ENCODE assay signal across 8 mouse cellular contexts in genomic region chr3:79161834-79162401, GRCm38 (mm10).
A peak's percentile ranks its signal among the peaks of the same experiment; 100 is the strongest.
DNase-seq lines count a peak whose midpoint lies in the region; ATAC-seq lines count a peak whose summit lies in the region.

No protein-coding gene starts in this region.

- no peaks in the 10 kb centered on the region for H3K27me3 ChIP-seq in liver, embryonic 15.5 days

- no peak overlapping the region for H3K9ac ChIP-seq in liver, embryonic 15.5 days

- H3K4me1 ChIP-seq in liver, embryonic 15.5 days (replicated peaks) = peaks cover 23% of the 10 kb centered on the region

- H3K4me2 ChIP-seq in liver, embryonic 15.5 days = peak overlapping the region; percentile 31

- peak; percentile 46 for DNase-seq in gastrocnemius, postnatal 14 days
- no peak for DNase-seq in gastrocnemius, postnatal 4 days (ENCODE audit: low spot score in 2 of 2)
- DNase-seq in Muller cell, postnatal 12 days (ENCODE audit: inconsistent ontology term) = peak; percentile 64
- DNase-seq in urinary bladder, postnatal 4 days (ENCODE audit: low spot score in 2 of 2) = no peak
- no peak for DNase-seq in urinary bladder, adult 18-20 months (ENCODE audit: low spot score in 2 of 2)
- no peak for DNase-seq in adrenal gland, postnatal 4 days (ENCODE audit: low spot score in 2 of 2)

- intact Hi-C loops in gastrocnemius, postnatal 14 days (cut with DNase I; ENCODE audit: low total_unique reads) = no loop called here

- ATAC-seq in granulocyte monocyte progenitor cell, adult 5-6 weeks (replicated peaks; ENCODE audit: poor library complexity, severe bottlenecking) = peak; percentile 8; the same call in 1 of the 2 replicates
- no peak for ATAC-seq in liver, embryonic 15.5 days (ENCODE audit: insufficient read depth)

- H3K36me3 ChIP-seq in liver, embryonic 15.5 days (replicated peaks) = no peaks in the 10 kb centered on the region

- H3K9me3 ChIP-seq in liver, embryonic 15.5 days (replicated peaks) = no peaks in the 10 kb centered on the region

- no peak overlapping the region for H3K4me3 ChIP-seq in liver, embryonic 15.5 days (replicated peaks)

- peak overlapping the region; percentile 22; the same call in 1 of the 2 replicates for H3K27ac ChIP-seq in liver, embryonic 15.5 days (replicated peaks)

- 25% methylated on average over 6 of the region's 6 CpGs for WGBS in liver, embryonic 15.5 days (ENCODE audit: insufficient replicate concordance)

Comparison
In these comparisons a context has a peak if more than half of its experiments do, and no peak if none do; other contexts are left out.
1. DNase-seq: peak in gastrocnemius, postnatal 14 days (single experiment) and Muller cell, postnatal 12 days (single experiment); none in gastrocnemius, postnatal 4 days (0 of 2), urinary bladder, postnatal 4 days (0 of 2), urinary bladder, adult 18-20 months (0 of 2) and adrenal gland, postnatal 4 days (0 of 2).